Mouse (Mus musculus): ENCODE measurements around the gene Spink2. TPM values are rescaled to one million over a fixed set of nuclear protein-coding genes. Genes with fewer than 3 reads are reported as not detected.
"Not testable (repeated sequence)": the region's sequence is repeated elsewhere in the genome, so short reads cannot be mapped to it uniquely, and the experiment has no call there.

Spink2 gene
- not detected for total RNA-seq (2021)

GRCm38 (mm10) chr5:77211236-77211635 is at the start of gene Spink2:
Spink2 (minus strand) TSS chr5:77211471.
- intact Hi-C loops (cut with DNase I): no loop called here
- DNase-seq (ENCODE audit: extremely low spot score in 1 of 2, low spot score in 2 of 2): peak in 1 of 2 experiments; percentile 48

GRCm38 (mm10) chr5:77260141-77260540 is 48.9 kb upstream of the Spink2 start:
- intact Hi-C loops (cut with DNase I): no loop called here

GRCm38 (mm10) chr5:77259315-77259714 is 48.0 kb upstream of the Spink2 start:
- no peak for DNase-seq (ENCODE audit: extremely low spot score in 1 of 2, low spot score in 2 of 2)
- intact Hi-C loops (cut with DNase I): no loop called here

More at GRCm38 (mm10) chr5:77260141-77260540, 48.9 kb upstream of the Spink2 start:
- no peak for DNase-seq (ENCODE audit: extremely low spot score in 1 of 2, low spot score in 2 of 2)

GRCm38 (mm10) chr5:77257603-77258002 is 46.3 kb upstream of the Spink2 start:
- no peak for DNase-seq (ENCODE audit: extremely low spot score in 1 of 2, low spot score in 2 of 2)
- intact Hi-C loops (cut with DNase I): no loop called here

GRCm38 (mm10) chr5:77254402-77254801 is 43.1 kb upstream of the Spink2 start:
- intact Hi-C loops (cut with DNase I): no loop called here
- no peak for DNase-seq (ENCODE audit: extremely low spot score in 1 of 2, low spot score in 2 of 2)

GRCm38 (mm10) chr5:77253154-77253553 is 41.9 kb upstream of the Spink2 start:
- no peak for DNase-seq (ENCODE audit: extremely low spot score in 1 of 2, low spot score in 2 of 2)
- intact Hi-C loops (cut with DNase I): no loop called here

GRCm38 (mm10) chr5:77252115-77252827 is 41.0 kb upstream of the Spink2 start:
- no peak for DNase-seq (ENCODE audit: extremely low spot score in 1 of 2, low spot score in 2 of 2)
- intact Hi-C loops (cut with DNase I): no loop called here

- intact Hi-C loops (cut with DNase I): no loop called here
- DNase-seq (ENCODE audit: extremely low spot score in 1 of 2, low spot score in 2 of 2): no peak
Observed at GRCm38 (mm10) chr5:77251656-77252055, 40.4 kb upstream of the Spink2 start.

- intact Hi-C loops (cut with DNase I): no loop called here
- DNase-seq (ENCODE audit: extremely low spot score in 1 of 2, low spot score in 2 of 2): no peak
Observed at GRCm38 (mm10) chr5:77250083-77250482, 38.8 kb upstream of the Spink2 start.

- DNase-seq (ENCODE audit: extremely low spot score in 1 of 2, low spot score in 2 of 2): no peak
- intact Hi-C loops (cut with DNase I): no loop called here
Observed at GRCm38 (mm10) chr5:77245787-77246671, 34.8 kb upstream of the Spink2 start.

GRCm38 (mm10) chr5:77245463-77245786 is 34.2 kb upstream of the Spink2 start:
- intact Hi-C loops (cut with DNase I): no loop called here

GRCm38 (mm10) chr5:77244331-77244987 is 33.2 kb upstream of the Spink2 start:
- peak in 1 of 2 experiments; percentile 51 for DNase-seq (ENCODE audit: extremely low spot score in 1 of 2, low spot score in 2 of 2)
- intact Hi-C loops (cut with DNase I): no loop called here

More at GRCm38 (mm10) chr5:77245463-77245786, 34.2 kb upstream of the Spink2 start:
- DNase-seq (ENCODE audit: extremely low spot score in 1 of 2, low spot score in 2 of 2): no peak

- DNase-seq (ENCODE audit: extremely low spot score in 1 of 2, low spot score in 2 of 2): no peak
- intact Hi-C loops (cut with DNase I): no loop called here
Observed at GRCm38 (mm10) chr5:77237104-77237503, 25.8 kb upstream of the Spink2 start.

GRCm38 (mm10) chr5:77234921-77235320 is 23.6 kb upstream of the Spink2 start:
- DNase-seq (ENCODE audit: extremely low spot score in 1 of 2, low spot score in 2 of 2): no peak
- intact Hi-C loops (cut with DNase I): no loop called here

GRCm38 (mm10) chr5:77231863-77232262 is 20.6 kb upstream of the Spink2 start:
- DNase-seq (ENCODE audit: extremely low spot score in 1 of 2, low spot score in 2 of 2); intact Hi-C loops (cut with DNase I): not testable (repeated sequence)

GRCm38 (mm10) chr5:77228986-77229385 is 17.7 kb upstream of the Spink2 start:
- peak in 1 of 2 experiments; percentile 21 for DNase-seq (ENCODE audit: extremely low spot score in 1 of 2, low spot score in 2 of 2)

GRCm38 (mm10) chr5:77223043-77223975 is 12.0 kb upstream of the Spink2 start:
- DNase-seq (ENCODE audit: extremely low spot score in 1 of 2, low spot score in 2 of 2): no peak
- intact Hi-C loops (cut with DNase I): no loop called here

More at GRCm38 (mm10) chr5:77228986-77229385, 17.7 kb upstream of the Spink2 start:
- intact Hi-C loops (cut with DNase I): no loop called here

GRCm38 (mm10) chr5:77217724-77218123 is 6.5 kb upstream of the Spink2 start:
- intact Hi-C loops (cut with DNase I): loop anchor here (5.0 kb wide), 2 partner anchors 125 to 220 kb away; no protein-coding TSS in a partner anchor
- no peak for DNase-seq (ENCODE audit: extremely low spot score in 1 of 2, low spot score in 2 of 2)
